Mouse (Mus musculus): Measurements from ENCODE around the gene Dpp9.
"Not testable (repeated sequence)": the region's sequence is repeated elsewhere in the genome, so short reads cannot be mapped to it uniquely, and the experiment has no call there.

The Dpp9 gene

DNA sequence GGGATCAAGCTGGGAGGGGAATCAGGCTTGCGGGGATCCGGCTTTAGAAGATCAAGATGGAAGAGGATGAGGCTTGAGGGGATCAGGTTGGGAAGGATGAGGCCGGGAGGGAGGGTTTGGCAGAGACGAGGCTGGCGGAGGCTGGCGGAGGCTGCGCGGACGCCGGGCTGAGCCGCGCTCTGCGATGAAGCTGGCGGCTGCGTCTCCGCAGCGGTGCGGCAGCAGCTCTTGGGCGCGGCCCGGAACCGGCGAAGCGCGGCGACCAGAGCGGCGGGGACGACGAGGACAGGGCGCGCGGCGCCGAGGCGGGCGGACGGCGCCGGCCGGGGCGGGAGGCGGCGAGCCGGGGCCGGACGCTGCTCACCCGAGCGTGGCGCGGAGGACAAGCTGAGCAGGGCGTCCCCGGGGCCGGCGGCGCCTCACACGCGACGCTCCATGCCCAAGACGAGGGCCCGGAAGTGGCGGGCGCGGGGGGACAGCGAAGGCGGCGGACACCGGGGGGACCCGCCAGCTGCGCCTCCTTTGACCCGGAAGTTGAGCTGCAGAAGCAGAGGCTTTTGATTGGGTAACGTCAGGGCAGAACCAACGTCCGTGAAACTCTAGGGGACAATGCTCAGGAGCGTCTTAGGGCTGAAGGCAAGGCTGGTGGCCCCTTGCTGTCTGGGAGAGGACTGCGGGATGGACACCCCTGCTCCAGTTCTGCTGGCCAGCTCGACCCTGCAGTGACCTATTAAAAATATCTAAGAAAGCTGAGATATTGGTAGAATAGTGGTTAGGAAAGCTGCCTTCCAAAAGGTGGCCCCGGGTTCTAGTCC lies at the start of gene Dpp9:
Dpp9 (minus strand) TSS at position 529 of the 815 bp plus-strand sequence.
- DNase-seq (ENCODE audit: low spot score in 2 of 2), result peak; percentile 89 to 91

DNA sequence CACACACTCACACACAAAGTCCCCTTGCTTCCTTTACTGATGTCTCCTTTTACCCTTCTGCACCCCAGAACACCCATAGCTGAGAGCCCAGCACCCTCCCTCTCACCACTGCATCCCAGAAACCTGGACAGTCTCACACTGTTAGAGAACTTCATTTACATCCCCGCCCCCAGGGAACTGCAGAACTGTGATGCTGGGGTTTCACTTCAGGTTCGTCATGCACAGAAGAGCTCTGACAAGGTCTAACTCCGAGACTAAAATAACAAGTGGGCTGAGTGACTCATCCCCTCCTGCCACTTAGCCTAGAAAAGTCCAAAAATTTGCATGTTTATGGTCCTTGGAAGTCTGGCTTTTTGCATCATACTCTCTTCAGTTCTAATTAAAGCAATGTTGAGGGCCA lies 47.6 kb upstream of the Dpp9 start:
- DNase-seq (ENCODE audit: low spot score in 2 of 2), result peak; percentile 90 to 91

DNA sequence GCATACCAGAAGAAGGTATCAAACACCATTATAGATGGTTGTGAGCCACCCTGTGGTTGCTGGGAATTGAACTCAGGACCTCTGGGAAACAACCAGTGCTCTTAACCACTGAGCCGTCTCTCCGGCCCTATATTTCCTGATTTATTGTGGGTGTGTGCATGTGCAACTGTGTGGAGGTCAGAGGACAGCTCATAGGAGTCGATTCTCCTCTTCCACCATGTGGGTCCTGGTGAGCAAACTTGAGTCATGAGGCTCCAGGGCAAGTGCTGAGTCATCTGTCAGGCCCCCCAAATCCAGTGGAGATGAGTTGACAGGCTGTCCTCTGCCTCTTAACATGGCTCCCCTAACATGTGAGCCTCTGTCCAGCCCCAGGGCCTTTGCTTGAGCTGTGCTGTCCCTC lies 47.2 kb upstream of the Dpp9 start:
- DNase-seq (ENCODE audit: low spot score in 2 of 2), result no peak

DNA sequence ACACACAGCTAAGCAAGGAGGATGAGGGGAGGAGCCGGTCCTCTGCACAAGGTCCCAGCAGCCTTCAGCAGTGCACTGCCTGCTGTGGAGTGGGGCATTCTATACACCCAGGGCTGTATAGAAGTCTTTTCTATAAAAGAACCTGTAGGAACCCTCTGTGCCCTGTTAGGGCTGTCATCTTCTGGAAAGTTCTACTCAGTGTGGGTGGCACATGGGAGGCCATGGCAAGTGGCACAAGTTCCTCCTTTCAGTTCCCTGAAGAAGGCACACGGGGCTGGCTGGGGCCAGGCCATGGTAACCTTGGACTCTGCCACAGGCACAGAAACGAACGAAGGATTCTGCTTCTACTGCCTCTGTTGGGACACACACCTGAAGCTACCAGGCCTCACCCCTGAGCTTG lies 46.3 kb upstream of the Dpp9 start:
- DNase-seq (ENCODE audit: low spot score in 2 of 2), result peak; percentile 79 to 82

DNA sequence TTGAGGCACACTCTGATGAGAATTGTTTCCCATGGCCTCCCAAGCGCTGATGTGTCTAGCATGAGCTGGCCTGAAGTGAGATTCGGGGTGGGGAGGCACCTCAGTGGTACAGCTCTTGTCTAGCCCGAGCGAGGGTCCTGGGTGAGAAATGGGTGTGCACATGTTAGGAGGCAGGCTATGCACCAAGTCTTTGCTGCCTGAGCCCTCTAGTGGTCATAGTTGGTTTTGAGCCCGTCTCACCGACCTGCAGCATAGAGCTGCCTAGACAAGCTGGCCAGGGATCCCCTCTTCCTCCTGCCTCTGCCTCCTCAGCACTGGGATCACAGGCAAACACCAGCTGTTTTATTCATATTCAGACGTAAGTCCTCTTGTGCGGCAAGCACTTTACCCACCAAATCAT lies 45.3 kb upstream of the Dpp9 start:
- DNase-seq (ENCODE audit: low spot score in 2 of 2), result peak; percentile 78 to 80

DNA sequence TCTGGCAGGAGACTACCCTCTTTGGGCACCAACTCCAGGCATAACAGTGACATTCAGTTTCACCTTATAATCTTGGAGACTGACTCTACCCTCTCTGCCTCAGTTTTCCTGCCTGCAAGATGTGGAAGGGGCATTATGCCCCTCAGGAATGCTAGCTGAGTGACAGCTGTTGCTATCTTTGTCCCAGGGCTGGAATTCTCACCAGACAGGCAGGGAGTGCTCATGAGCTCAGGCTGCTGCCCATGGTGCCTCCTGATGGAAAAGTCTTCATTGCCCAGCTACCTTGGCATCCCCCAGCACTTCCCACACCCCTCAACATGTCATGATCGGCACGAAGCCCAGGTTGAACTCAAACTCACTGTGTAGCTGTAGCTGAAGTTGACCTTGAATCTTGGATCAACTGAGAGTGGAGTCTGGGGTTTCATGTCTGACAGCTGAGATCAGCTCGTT lies 44.0 kb upstream of the Dpp9 start:
- DNase-seq (ENCODE audit: low spot score in 2 of 2), result no peak

DNA sequence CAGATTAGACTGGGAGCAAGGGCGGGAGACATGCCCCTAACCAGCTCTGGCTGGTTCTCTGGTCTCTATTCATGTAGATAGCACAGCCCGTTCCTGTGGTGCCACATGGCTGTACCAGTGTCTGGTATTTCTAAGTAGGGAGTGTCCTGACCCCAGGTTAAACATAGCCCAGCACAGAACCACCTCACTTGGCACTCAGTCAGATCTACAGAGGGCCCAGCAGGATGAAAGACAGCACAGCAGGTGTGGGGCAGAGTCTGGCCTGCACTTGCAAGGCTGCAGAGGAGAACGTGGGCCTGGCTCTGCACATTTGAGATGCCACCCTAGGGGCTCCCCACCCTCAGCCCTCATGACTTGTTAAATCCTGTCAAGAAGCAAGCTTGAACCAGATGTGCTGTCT lies 42.5 kb upstream of the Dpp9 start:
- DNase-seq (ENCODE audit: low spot score in 2 of 2), result no peak

DNA sequence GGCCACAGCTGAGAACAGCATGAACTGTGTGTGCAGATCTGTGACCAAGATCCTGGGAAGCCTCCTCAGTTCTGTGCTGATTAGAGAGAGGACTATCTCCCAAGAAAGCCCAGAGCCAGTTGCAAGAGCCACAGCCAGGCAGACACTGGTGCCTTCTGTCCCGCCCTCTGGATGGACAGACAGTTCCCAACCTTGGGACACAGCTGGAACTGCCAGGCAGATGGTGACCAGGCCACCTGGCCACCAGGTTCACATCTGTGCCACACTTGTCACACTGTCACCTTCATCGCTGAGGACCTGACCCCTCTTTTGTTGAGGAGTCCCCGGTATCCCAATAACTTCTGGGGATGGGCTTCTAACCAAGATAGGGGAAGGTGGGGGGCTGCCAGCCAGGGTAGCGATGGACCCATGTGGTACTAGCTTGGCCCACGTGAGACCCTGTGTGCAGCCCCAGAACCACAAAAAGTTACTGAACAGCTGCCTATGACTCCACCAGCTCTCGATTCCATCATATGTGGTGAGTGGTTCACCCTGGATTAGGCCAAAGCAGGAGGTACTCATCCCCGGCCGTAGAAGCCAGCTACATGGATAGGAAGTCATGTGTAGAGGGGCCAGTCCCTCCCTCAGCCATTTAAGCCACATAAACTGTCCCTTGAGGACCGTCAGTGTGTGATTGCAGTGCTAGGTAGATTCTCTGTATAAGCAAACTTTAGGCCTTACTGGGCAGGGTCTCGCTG lies 40.8 kb upstream of the Dpp9 start:
- DNase-seq (ENCODE audit: low spot score in 2 of 2), result no peak

DNA sequence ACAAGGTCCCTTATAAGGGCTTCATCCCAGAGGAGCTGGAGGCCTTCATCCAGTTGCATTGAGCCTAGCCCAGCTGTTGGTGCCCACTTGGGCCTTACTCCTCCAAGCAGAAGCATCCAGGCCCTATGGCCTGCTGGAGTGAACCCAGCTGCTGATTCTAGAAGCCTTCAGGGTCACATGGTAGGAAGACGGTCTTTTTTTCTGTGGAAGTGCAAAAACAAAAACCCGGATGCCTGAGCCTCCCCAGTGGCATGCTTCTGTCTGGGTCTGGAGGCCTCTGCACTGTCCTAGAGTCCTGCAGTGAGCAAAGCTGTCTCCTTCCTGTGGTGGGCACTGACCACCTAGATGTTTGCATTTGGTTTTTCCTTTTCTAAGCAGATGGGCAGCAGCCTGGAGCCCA lies 40.1 kb upstream of the Dpp9 start:
- DNase-seq (ENCODE audit: low spot score in 2 of 2), result not testable (repeated sequence)

DNA sequence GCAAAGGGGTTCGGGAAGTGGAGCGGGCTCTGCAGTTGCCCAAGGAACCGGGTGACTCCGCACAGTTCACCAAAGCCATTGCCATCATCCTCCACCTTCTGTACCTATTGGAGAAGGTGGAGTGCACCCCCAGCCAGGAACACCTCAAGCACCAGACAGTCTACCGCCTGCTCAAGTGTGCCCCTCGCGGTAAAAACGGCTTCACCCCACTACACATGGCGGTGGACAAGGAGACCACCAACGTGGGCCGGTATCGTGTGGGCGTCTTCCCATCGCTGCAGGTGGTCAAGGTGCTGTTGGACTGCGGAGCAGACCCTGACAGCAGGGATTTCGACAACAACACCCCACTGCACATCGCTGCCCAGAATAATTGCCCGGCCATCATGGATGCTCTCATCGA lies 39.6 kb upstream of the Dpp9 start:
- DNase-seq (ENCODE audit: low spot score in 2 of 2), result not testable (repeated sequence)

DNA sequence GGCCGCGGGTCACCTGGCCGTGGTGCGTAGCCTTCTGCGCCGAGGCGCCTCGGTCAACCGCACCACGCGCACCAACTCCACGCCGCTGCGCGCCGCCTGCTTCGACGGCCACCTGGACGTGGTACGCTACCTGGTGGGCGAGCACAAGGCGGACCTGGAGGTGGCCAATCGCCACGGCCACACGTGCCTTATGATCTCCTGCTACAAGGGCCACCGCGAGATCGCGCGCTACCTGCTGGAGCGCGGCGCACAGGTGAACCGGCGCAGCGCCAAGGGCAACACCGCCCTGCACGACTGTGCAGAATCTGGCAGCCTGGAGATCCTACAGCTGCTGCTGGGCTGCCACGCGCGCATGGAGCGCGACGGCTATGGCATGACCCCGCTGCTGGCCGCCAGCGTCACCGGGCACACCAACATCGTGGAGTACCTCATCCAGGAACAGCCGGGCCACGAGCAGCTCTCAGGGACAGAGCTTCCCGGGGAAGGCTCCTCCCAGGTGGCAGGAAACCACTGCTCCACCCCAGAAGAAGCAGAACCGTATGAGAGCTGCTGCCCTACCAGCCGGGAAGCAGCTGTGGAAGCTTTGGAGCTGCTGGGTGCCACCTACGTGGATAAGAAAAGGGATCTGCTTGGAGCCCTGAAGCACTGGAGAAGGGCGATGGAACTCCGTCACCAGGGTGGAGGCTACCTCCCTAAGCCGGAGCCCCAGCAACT lies 38.6 kb upstream of the Dpp9 start:
- DNase-seq (ENCODE audit: low spot score in 2 of 2), result no peak

DNA sequence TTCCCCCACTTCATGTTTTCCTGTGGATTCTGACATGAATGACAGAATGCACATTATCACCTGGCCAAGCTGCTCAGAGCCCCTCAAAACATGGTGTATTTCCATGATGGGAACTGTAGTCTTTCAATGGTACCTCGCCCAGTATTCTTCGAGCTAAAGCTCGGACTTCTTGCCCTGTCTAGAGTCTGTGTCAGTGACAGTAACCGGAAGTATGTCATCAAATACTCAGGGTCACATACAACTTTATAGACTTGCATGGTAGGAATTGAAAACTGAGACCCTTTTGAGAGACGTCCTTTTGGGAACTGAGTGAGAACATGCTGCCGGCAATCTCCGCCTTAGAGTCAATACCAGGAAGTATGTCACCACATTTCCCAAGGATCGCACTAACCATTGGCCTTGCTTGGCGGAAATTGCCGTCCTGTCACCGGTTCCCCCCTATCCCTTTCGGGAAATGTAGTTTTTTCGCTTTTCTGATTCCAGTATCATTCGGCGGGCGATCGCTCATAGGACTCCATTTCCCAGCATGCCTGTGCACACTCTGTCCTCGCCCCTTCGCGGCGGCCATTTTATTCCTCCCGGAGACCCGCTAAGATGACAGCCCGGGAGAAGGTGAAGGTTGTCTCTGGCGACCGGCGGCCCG lies 37.7 kb upstream of the Dpp9 start, which contains the start of gene Fem1a:
Fem1a (plus strand) TSS at position 572 of the 643 bp plus-strand sequence.
- DNase-seq (ENCODE audit: low spot score in 2 of 2), result peak; percentile 97

DNA sequence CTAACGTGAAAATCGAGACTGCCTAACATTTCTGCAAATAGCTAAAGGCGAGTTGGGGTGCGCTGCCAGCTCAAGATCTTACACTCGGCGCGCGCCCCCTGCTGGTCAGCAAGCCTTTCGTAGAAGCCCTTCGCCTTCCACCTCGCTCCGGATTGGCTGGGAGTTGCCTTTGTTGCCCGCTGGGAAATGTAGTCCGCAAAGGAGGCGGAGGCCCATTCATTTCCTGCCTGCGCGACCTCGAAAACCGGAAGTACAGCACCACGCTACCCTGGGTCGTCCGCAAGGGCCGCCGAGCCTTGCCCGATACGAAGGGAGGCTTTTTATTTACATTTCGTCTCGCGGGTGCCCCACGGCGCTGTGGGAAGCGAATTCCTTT lies 37.1 kb upstream of the Dpp9 start:
- peak; percentile 99 for DNase-seq (ENCODE audit: low spot score in 2 of 2)

DNA sequence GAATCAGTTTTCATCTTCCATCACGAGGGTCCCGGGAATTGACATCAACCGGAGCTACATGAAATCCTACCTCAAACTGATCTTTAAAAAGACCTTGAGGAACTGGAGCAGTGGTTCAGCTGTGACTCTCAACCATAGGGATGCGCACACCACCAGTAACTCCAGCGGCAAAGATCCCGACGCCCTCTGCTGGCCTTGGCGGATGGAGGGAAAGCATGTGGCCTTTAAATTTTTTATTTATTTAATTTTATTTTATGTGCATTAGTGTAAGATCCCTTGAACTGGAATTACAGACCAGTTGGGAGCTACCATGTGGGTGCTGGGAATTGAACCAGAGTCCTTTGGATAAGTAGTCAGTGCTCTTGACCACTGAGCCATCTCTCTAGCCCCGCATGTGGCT lies 36.7 kb upstream of the Dpp9 start:
- no peak for DNase-seq (ENCODE audit: low spot score in 2 of 2)

DNA sequence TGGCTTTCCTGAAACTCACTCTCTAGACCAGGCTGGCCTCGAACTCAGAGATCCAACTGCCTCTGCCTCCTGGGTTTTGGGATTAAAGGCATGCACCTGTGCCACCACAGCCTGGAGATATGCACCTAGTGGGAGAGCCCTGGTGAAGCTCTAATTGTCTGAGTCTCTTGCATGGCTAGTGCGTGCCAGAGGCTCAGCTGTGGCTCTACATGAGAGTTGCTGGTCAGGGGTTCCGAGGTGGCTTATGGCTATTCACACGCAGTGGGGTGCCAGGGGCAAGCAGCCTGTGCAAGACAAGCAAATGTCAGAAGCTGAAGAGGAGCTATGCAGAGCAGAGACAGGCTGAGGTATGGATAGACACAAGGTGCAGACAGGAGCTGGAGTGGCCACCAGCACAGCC lies 36.0 kb upstream of the Dpp9 start:
- DNase-seq (ENCODE audit: low spot score in 2 of 2), result no peak

DNA sequence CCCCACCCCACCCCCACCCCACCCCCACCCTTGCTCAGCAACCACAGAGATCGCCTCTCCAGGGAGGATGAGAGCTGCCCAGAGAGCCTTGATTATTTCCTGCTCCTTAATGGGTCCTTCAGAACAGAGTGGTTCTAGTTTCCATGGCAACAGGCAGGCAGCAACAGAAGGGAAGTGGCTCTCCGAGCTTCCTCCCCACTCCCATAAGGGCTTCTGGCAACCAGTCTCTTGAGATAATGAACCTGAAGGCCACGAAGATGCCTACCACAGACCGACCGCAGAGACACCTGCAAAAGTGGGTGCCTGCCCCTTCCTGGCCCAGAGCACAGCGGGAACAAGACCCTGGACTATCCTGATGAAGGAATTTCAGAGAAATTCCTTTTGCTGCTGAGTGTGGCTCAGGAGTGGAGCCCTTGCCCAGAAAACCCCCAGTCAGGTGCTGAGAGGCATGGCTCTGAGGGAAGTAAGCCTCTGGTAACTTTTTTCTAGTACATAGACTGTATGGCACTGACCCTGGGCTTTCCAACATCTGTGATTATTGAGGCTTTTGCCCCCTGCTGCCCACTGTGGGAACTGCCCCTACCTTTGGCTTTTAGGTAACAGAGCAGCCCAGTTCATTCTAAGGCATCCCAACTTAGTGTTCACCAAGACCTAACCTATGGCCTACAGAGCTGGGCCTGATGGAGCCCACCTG lies 32.6 kb upstream of the Dpp9 start:
- peak; percentile 58 to 71 for DNase-seq (ENCODE audit: low spot score in 2 of 2)

DNA sequence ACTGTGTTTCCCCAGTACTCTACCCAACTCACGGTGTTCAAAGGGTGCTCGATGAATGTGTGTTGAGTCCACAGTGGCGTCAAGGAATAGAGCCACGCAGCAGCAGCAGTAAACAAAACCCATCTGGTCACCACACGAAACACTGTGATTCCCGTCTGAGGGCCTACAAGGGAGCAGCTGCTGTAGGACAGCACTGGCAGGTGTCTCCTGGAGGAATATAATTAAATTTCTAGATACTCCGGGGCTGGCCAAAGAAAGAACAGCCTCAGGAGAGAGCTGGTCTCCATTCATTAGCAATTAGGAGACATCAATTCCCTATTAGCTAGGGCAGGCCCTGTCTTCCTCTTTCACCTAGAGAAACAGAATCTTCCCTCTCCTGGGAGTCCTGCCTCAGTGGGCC lies 26.9 kb upstream of the Dpp9 start:
- DNase-seq (ENCODE audit: low spot score in 2 of 2), result no peak

DNA sequence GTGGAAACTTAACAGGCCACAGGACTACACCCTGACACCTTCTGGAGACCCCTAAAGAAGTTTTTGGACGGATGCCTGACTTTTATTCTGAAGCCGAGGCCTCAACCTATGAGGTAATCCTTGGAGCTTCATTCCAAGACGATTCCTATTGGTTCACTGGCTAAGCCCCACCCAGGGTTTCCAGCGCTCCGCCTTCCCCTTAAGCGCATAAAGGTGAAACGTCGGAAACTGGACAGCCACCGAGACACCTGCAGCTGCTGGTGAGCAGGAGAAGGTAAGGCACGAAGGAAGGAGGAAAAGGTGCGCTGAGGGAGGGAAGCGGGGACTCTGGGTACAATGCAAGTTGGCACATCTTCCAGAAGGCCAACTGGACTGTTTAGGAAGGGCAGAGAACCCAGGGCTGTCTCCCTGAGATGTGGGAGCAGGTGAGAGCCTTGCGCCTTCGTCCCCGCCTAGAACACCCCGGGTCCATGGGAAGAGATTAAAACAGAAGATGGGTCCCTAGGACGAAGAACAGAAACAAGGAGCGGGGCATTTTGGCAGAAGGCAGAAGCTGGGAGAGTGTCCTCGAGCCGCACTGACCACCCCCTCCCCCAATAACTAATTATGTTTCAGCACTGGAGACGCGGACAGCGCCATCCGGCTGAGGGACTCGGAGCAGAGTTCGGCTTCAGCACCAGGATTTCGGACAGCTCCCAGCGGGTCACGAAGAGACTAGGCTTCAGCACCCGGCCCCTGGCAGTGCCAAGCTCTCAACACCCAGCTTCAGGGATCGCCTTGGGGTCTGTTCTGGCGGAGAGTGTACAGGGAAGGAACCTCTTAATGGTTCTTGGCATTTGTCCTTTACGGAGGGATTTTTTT lies 23.1 kb upstream of the Dpp9 start:
- DNase-seq (ENCODE audit: low spot score in 2 of 2), result peak; percentile 71 to 72

DNA sequence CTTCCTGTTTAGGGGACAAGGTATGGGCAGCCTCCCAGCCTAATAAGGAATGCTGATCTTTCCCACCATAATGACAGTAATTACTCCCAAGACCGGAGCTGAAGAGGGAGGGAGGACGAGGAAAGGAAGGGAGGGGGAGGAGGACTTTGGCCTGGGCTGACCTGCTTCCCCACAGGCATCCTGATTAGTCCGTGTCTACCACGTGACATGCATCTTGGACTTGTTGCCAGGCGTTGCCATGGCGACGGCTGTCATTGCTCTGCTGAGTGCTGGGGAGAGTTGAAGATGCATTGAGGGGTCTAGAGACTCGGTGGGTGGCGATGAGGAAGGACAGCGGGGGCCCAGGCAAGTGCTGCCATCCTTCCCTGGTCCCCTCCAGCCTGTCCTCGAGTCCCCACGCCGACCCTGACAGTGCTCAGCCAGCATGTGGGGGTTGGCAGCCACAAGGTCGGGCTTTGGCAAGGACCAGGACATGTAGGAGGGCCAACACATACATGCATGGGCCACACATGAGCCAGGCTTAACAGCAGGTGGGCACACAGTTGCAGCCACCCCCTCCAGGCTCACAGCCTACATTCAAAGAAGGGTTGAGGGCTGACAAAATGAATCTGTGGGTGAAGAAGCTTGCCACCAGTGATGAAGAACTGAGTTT lies 15.2 kb upstream of the Dpp9 start:
- DNase-seq (ENCODE audit: low spot score in 2 of 2), result no peak

DNA sequence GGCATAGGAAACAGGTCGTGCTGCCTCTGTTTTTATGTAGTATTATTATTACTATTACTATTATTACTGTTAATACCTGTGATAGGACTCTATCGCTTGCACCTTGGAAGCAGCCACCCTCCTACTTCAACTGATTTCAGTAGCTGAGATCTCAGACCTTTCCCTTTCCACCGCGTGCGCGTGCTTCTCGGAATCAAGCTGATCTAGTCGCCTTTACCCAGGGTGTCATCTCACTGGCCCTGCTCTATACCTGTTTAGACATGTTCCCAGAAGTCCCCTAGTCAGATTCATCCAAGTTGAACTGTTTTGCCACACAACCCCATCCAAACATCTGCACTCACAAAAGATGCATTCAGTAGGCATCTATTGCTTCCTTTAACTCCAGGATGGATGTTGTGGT lies 14.7 kb upstream of the Dpp9 start:
- no peak for DNase-seq (ENCODE audit: low spot score in 2 of 2)
